Mouse (Mus musculus) MEL (cell line): ENCODE measurements at regions not wholly inside any gene's neighbourhood (a gene's known extent, or its start where the extent isn't known, plus 50 kb on each side); places are given as distances from the start of the nearest gene placed in this dataset.

Source experiments
- DNase-seq: peaks from one replicate; pipeline ENCODE4 v3.0.0; 2011; ENCODE audit warnings: low read depth, low spot score
- H3K27ac ChIP-seq: 2 replicates; pipeline ENCODE4 v1.5.1; 2012; ENCODE audit warnings: low read depth, mild to moderate bottlenecking, control low read depth, low read length, moderate library complexity; ENCODE audit not compliant: control insufficient read depth
- H3K27me3 ChIP-seq, 2 experiments: fragments of 150-350 bp in 1 of 2; sonication (generic) in 1 of 2; 2 replicates each; pipeline ENCODE4 v1.6.1; 2012; ENCODE audit warnings: low read length in 2 of 2, mild to moderate bottlenecking in 2 of 2, improper control_type of control experiment in 1 of 2, moderate library complexity in 1 of 2; ENCODE audit not compliant: insufficient read depth in 2 of 2, control insufficient read depth in 1 of 2
- H3K36me3 ChIP-seq, 2 experiments: 2 replicates each; pipeline ENCODE4 v1.6.1; 2012 to 2014; ENCODE audit warnings: low read length in 2 of 2, improper control_type of control experiment in 1 of 2, inconsistent platforms in 1 of 2, mild to moderate bottlenecking in 1 of 2; ENCODE audit not compliant: insufficient read depth in 2 of 2, control insufficient read depth in 1 of 2
- H3K4me1 ChIP-seq, 2 experiments: fragments of 150-350 bp in 1 of 2; sonication (generic) in 1 of 2; 2 replicates each; pipeline ENCODE4 v1.6.1; 2012; ENCODE audit warnings: low read length in 2 of 2, improper control_type of control experiment in 1 of 2, mild to moderate bottlenecking in 1 of 2; ENCODE audit not compliant: insufficient read depth in 2 of 2, control insufficient read depth in 1 of 2
- H3K4me3 ChIP-seq, 2 experiments: fragments of 150-350 bp in 1 of 2; sonication (generic) in 1 of 2; 2 replicates each; pipeline ENCODE4 v1.5.1; 2012; ENCODE audit warnings: low read depth in 2 of 2, low read length in 2 of 2, mild to moderate bottlenecking in 2 of 2, moderate library complexity in 2 of 2, control low read depth in 1 of 2, improper control_type of control experiment in 1 of 2; ENCODE audit not compliant: control insufficient read depth in 1 of 2, insufficient read depth in 1 of 2
- H3K79me2 ChIP-seq: 2 replicates; pipeline ENCODE4 v1.6.1; 2012; ENCODE audit warnings: mild to moderate bottlenecking, low read length, moderate library complexity; ENCODE audit not compliant: control insufficient read depth, poor library complexity, insufficient read depth
- H3K9ac ChIP-seq: 2 replicates; pipeline ENCODE4 v1.6.1; 2012; ENCODE audit warnings: low read depth, mild to moderate bottlenecking, control low read depth, low read length, moderate library complexity; ENCODE audit not compliant: control insufficient read depth, poor library complexity, severe bottlenecking
- H3K9me3 ChIP-seq: fragments of 150-350 bp; sonication (generic); replicated peaks from 2 replicates; pipeline ENCODE4 v1.6.1; 2012; ENCODE audit warnings: mild to moderate bottlenecking, low read length, improper control_type of control experiment, moderate library complexity; ENCODE audit not compliant: insufficient read depth
- BHLHE40 ChIP-seq: IDR thresholded peaks from 2 replicates; pipeline ENCODE4 v1.6.1; 2012; ENCODE audit warnings: low read depth, mild to moderate bottlenecking, inconsistent platforms, low read length, improper control_type of control experiment, borderline replicate concordance
- CTCF ChIP-seq, 3 experiments: IDR thresholded peaks in 2 of 3; conservative IDR thresholded peaks in 1 of 3; 2 replicates each; pipeline ENCODE4 v1.5.1; 2011 to 2012; ENCODE audit warnings: low read length in 3 of 3, low read depth in 2 of 3, mild to moderate bottlenecking in 2 of 3, improper control_type of control experiment in 1 of 3, inconsistent platforms in 1 of 3, mixed read lengths in 1 of 3, moderate library complexity in 1 of 3; ENCODE audit not compliant: control insufficient read depth in 1 of 3, insufficient read depth in 1 of 3, poor library complexity in 1 of 3, severe bottlenecking in 1 of 3
- E2F4 ChIP-seq: IDR thresholded peaks from 2 replicates; pipeline ENCODE4 v1.6.1; 2011; ENCODE audit warnings: low read depth, low read length, improper control_type of control experiment, borderline replicate concordance
- ETS1 ChIP-seq: IDR thresholded peaks from 2 replicates; pipeline ENCODE4 v1.6.1; 2012; ENCODE audit warnings: low read depth, mild to moderate bottlenecking, inconsistent platforms, low read length, improper control_type of control experiment, moderate library complexity
- GABPA ChIP-seq: IDR thresholded peaks from 2 replicates; pipeline ENCODE4 v1.6.1; 2012; ENCODE audit warnings: low read depth, mild to moderate bottlenecking, inconsistent platforms, low read length, improper control_type of control experiment, moderate library complexity
- HCFC1 ChIP-seq: IDR thresholded peaks from 2 replicates; pipeline ENCODE4 v1.6.1; 2012; ENCODE audit warnings: low read depth, mild to moderate bottlenecking, inconsistent platforms, low read length, improper control_type of control experiment, moderate library complexity
- KAT2A ChIP-seq: conservative IDR thresholded peaks from 2 replicates; pipeline ENCODE4 v1.6.1; 2012; ENCODE audit warnings: low read depth, low read length, improper control_type of control experiment, inconsistent platforms
- MAFK ChIP-seq: IDR thresholded peaks from 2 replicates; pipeline ENCODE4 v1.6.1; 2011; ENCODE audit warnings: low read depth, mild to moderate bottlenecking, low read length, improper control_type of control experiment, borderline replicate concordance
- MAX ChIP-seq: IDR thresholded peaks from 2 replicates; pipeline ENCODE4 v1.6.1; 2011; ENCODE audit warnings: low read length, improper control_type of control experiment
- MAZ ChIP-seq: IDR thresholded peaks from 2 replicates; pipeline ENCODE4 v1.6.1; 2012; ENCODE audit warnings: low read depth, mild to moderate bottlenecking, inconsistent platforms, low read length, improper control_type of control experiment
- MEF2A ChIP-seq: IDR thresholded peaks from 2 replicates; pipeline ENCODE4 v1.6.1; 2014; ENCODE audit warnings: low read depth, mild to moderate bottlenecking, inconsistent platforms, low read length, improper control_type of control experiment; ENCODE audit not compliant: poor library complexity, insufficient replicate concordance, severe bottlenecking; ENCODE audit errors: extremely low read depth
- MXI1 ChIP-seq: IDR thresholded peaks from 2 replicates; pipeline ENCODE4 v1.6.1; 2011; ENCODE audit warnings: mild to moderate bottlenecking, low read depth, low read length, improper control_type of control experiment
- MYB ChIP-seq: IDR thresholded peaks from 2 replicates; pipeline ENCODE4 v1.6.1; 2011; ENCODE audit warnings: mild to moderate bottlenecking, low read depth, low read length, improper control_type of control experiment
- POLR2AphosphoS2 ChIP-seq: IDR thresholded peaks from 2 replicates; pipeline ENCODE4 v1.6.1; 2011; ENCODE audit warnings: low read length, improper control_type of control experiment
- RAD21 ChIP-seq: IDR thresholded peaks from 2 replicates; pipeline ENCODE4 v1.6.1; 2011; ENCODE audit warnings: mild to moderate bottlenecking, low read depth, low read length, improper control_type of control experiment
- RCOR1 ChIP-seq: IDR thresholded peaks from 2 replicates; pipeline ENCODE4 v1.6.1; 2012; ENCODE audit warnings: low read depth, mild to moderate bottlenecking, inconsistent platforms, low read length, improper control_type of control experiment
- SMC3 ChIP-seq: IDR thresholded peaks from 2 replicates; pipeline ENCODE4 v1.6.1; 2011; ENCODE audit warnings: low read depth, low read length, improper control_type of control experiment
- TBP ChIP-seq: IDR thresholded peaks from 2 replicates; pipeline ENCODE4 v1.8.0; 2011; ENCODE audit warnings: low read depth, low read length, improper control_type of control experiment
- TCF12 ChIP-seq: IDR thresholded peaks from 2 replicates; pipeline ENCODE4 v1.6.1; 2014; ENCODE audit warnings: low read depth, mild to moderate bottlenecking, inconsistent platforms, low read length, improper control_type of control experiment, moderate library complexity
- UBTF ChIP-seq: IDR thresholded peaks from 2 replicates; pipeline ENCODE4 v1.6.1; 2012; ENCODE audit warnings: low read depth, mild to moderate bottlenecking, inconsistent platforms, low read length, improper control_type of control experiment, moderate library complexity, borderline replicate concordance; ENCODE audit not compliant: insufficient read depth
- ZNF384 ChIP-seq: IDR thresholded peaks from 2 replicates; pipeline ENCODE4 v1.6.1; 2012; ENCODE audit warnings: low read depth, mild to moderate bottlenecking, inconsistent platforms, low read length, improper control_type of control experiment

GRCm38 (mm10) chrX:77363657-77364056 is 147.2 kb upstream of the Tbl1x start (continued):
- TF ChIP-seq SMC3 (no peak), RAD21 (no peak), E2F4 (no peak), KAT2A (no peak), MYB (peak; percentile 46; the same call in 1 of the 2 replicates), HCFC1 (no peak), MEF2A (no peak), ZNF384 (no peak), MAFK (no peak), RCOR1 (0 out of 2 replicates have a peak, but pooled peaks have one; percentile 28), MXI1 (no peak), BHLHE40 (no peak)

GRCm38 (mm10) chrX:77367351-77367750 is 143.5 kb upstream of the Tbl1x start:
- Histone ChIP-seq H3K4me3 (no peak overlapping the region), H3K27ac (no peak overlapping the region)
- TF ChIP-seq MAZ, result no peak
- no peak for TF ChIP-seq MXI1
- no peak for TF ChIP-seq KAT2A
- TF ChIP-seq TBP, result no peak
- no peak for TF ChIP-seq CTCF (IDR thresholded peaks at IDR 0.05 in 2 of 3, conservative IDR thresholded peaks at IDR 0.05 in 1 of 3; ENCODE audit: control insufficient read depth in 1 of 3, insufficient read depth in 1 of 3, low read depth in 2 of 3, low read length in 3 of 3, poor library complexity in 1 of 3, severe bottlenecking in 1 of 3)
- no peak for TF ChIP-seq ETS1
- no peak for TF ChIP-seq ZNF384
- TF ChIP-seq RCOR1, result no peak
- no peak for TF ChIP-seq MYB
- TF ChIP-seq BHLHE40, result no peak
- no peak for TF ChIP-seq POLR2AphosphoS2
- TF ChIP-seq UBTF, result no peak
- TF ChIP-seq TCF12, result no peak
- no peak for TF ChIP-seq MAX
- no peak for TF ChIP-seq GABPA
- TF ChIP-seq, all 39 proteins: peak for 0
- Histone ChIP-seq H3K36me3 (peaks cover 0 to 13% of the 10 kb centered on the region in 2 experiments; a peak in 2 of 4 replicates), H3K9me3 (no peaks in the 10 kb centered on the region), H3K4me1 (peaks cover 2 to 3% of the 10 kb centered on the region in 2 experiments; a peak in 2 of 4 replicates), H3K79me2 (no peaks in the 10 kb centered on the region), H3K27me3 (no peaks in the 10 kb centered on the region), H3K9ac (no peak overlapping the region)
- no peak for DNase-seq
